Mouse (Mus musculus) R1 (cell line): Measurements from ENCODE around the gene Crtc3.

Experiments
- DNase-seq: peaks from one replicate; pipeline ENCODE4 v3.0.0-alpha.2; 2018; ENCODE audit warnings: low read depth, low spot score

Crtc3 gene

GRCm38 (mm10) chr7:80555146-80555545 lies 133.5 kb downstream of the Crtc3 start:
- peak; percentile 18 for DNase-seq

GRCm38 (mm10) chr7:80554180-80555021 lies 134.3 kb downstream of the Crtc3 start:
- DNase-seq: peak; percentile 35

GRCm38 (mm10) chr7:80548513-80549260 lies 140.0 kb downstream of the Crtc3 start:
- no peak for DNase-seq

- DNase-seq: no peak
Observed at GRCm38 (mm10) chr7:80542139-80542831, 146.4 kb downstream of the Crtc3 start.

GRCm38 (mm10) chr7:80539581-80539980 lies 149.1 kb downstream of the Crtc3 start:
- DNase-seq: peak; percentile 83
